Mouse (Mus musculus): Measurements from ENCODE around the gene Lhx3. TPM values are rescaled to one million over a fixed set of nuclear protein-coding genes. Genes with fewer than 3 reads are reported as not detected.

Lhx3 gene
- total RNA-seq, 4 experiments from 2014 or later = not detected

GRCm38 (mm10) chr2:26202849-26203475, 5.1 kb downstream of the Lhx3 start:
- DNase-seq (ENCODE audit: low spot score in 2 of 2) = no peak

GRCm38 (mm10) chr2:26201926-26202848, 5.9 kb downstream of the Lhx3 start:
- DNase-seq (ENCODE audit: low spot score in 2 of 2) = no peak

DNA sequence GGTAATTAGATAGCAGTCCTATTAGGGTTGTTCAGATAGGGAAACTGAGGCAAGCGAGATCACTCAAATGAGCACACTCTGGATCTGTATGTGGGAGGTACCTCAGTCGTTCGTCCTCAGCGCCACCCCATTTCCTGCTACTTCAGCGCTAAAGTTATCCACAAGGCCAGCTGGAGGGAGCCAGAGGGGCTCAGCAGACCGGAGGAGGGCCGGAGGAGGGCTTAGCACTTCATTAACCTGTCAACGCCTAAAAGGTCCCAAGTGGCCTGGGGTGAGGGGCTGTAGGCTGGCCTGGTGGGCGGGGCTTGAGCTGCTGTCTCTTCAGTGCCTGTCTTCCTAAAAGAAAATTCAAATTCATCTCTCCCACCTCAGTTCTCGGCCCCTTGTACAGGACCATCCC, 9.6 kb downstream of the Lhx3 start:
- DNase-seq (ENCODE audit: low spot score in 2 of 2) = no peak

DNA sequence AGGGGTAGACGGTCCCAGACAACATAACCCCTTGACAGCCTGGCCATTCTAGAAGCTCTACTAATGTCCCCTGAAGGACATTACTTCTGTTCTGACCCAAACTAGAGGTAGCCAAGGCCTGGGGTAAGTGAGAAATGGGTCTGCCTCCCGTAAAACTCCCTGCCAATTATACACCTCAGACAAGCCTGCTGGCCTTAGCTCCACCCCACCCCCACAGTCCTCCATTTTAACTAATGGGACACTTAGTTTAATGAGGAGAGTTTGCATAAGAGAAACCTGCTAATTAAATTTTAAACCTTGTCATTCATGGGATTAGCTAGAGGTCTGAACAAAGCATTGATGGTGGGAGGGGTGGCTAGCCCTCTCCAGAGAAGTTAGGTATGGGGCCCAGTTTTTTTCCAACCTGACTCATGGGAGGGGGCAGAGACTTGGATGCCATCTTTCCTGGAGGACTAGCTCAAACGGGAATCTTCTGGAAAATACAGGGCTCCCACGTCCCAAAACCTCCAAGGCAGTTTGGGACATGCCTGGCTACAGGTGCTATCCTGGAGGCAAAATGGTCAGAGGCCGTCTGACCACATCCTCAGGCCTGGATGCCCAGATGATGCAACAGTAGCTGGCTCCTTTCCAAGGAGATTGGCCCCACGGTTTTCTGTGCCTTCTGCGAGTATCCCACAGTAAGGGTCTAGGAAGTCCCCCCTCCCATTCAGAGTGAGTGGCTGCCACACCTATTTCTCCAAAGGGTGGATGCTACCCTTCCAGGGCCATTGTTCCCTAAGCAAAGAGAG, 13.3 kb downstream of the Lhx3 start:
- DNase-seq (ENCODE audit: low spot score in 2 of 2) = no peak

DNA sequence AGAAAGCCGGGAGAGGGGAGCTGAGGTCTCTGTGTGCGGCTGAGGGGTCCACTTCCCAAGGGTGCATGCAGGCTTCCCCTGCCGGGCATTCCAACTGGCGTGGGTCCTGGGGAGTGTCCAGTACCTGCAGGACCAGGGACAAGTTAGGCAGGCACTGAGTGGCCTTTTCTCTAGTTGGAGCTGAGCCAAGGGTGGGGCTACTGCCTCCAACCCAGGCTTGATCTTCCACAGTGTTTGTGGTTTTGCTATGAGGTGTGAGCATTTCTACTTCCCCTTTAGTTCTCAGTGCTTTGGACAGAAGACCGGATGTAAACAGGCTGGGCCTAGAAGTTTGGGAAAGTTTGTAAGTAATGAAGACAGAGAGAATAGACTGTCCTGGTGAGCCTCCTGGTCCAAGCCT, 19.6 kb downstream of the Lhx3 start:
- no peak for DNase-seq (ENCODE audit: low spot score in 2 of 2)

- no peak for DNase-seq (ENCODE audit: low spot score in 2 of 2)
These were observed 23.7 kb downstream of the Lhx3 start for GRCm38 (mm10) chr2:26184352-26184751.

DNA sequence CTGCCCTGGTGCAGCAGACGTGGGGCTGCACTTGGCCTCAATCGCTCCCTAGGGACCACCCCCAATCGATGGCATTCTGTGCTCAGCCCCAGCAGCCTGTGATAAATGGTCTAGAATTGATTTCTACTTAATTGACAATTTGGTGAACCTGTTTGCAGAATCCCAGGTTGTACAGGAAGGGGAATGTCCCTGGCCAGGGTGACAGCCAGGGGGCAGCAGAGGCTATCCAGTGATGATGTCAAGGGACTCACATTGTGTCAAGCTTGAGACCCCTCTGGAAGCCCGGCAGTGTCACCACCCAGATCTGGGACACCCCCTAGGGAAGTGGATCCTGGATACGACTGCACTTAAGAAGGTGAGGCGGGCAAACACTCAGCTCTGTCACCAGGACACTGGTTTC, 25.4 kb downstream of the Lhx3 start:
- no peak for DNase-seq (ENCODE audit: low spot score in 2 of 2)

GRCm38 (mm10) chr2:26177189-26177588, 30.9 kb downstream of the Lhx3 start:
- no peak for DNase-seq (ENCODE audit: low spot score in 2 of 2)

- DNase-seq (ENCODE audit: low spot score in 2 of 2) = no peak
These were observed 31.4 kb downstream of the Lhx3 start for GRCm38 (mm10) chr2:26176731-26177130.

DNA sequence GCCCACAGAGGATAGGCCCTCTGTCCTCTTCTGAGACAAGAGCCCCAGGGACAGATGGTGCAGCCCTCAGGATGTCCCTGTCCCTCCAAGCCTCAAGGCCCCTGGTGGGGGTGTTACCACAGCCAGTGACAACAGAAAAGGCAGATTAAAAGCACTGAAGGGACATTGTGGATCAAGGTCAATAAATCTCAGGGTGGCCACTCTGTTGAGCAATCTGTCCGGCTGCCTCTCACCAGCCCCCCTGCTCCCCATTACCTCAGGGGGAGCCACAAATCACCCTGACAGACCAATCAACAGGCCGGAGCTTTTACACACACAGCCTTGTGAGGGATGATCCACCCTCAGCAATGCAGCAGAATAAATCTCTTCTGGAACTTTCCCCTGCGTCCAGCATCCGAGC, 32.9 kb downstream of the Lhx3 start:
- DNase-seq (ENCODE audit: low spot score in 2 of 2) = no peak

DNA sequence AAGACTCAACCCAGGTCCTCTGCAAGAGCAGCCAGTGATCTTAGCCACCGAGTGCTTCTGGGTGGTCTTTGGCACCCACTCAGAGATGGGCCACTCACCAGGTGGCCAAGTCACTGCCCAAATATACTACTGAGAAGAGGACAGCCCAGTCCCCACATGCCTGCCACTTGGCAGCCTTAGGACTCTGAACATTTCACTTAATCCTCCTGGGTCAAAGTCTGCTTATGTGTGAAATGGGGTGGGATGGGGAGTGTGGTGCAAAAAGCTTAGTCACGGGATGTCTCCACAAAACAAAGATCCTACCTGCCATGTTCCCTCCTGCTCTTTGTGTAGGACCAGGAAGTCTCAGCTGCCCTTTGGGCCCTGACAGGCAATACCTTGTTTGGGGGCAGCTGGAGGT, 35.9 kb downstream of the Lhx3 start:
- no peak for DNase-seq (ENCODE audit: low spot score in 2 of 2)

- DNase-seq (ENCODE audit: low spot score in 2 of 2) = no peak
These were observed 37.7 kb downstream of the Lhx3 start for GRCm38 (mm10) chr2:26170376-26170775.

GRCm38 (mm10) chr2:26168843-26169579, 39.1 kb downstream of the Lhx3 start:
- DNase-seq (ENCODE audit: low spot score in 2 of 2) = no peak

GRCm38 (mm10) chr2:26166890-26167289, 41.2 kb downstream of the Lhx3 start:
- no peak for DNase-seq (ENCODE audit: low spot score in 2 of 2)

GRCm38 (mm10) chr2:26158064-26158463, 50.0 kb downstream of the Lhx3 start:
- DNase-seq (ENCODE audit: low spot score in 2 of 2) = no peak

- no peak for DNase-seq (ENCODE audit: low spot score in 2 of 2)
These were observed 51.7 kb downstream of the Lhx3 start for GRCm38 (mm10) chr2:26156191-26156977.

GRCm38 (mm10) chr2:26155737-26156136, 52.4 kb downstream of the Lhx3 start:
- DNase-seq (ENCODE audit: low spot score in 2 of 2) = no peak

DNA sequence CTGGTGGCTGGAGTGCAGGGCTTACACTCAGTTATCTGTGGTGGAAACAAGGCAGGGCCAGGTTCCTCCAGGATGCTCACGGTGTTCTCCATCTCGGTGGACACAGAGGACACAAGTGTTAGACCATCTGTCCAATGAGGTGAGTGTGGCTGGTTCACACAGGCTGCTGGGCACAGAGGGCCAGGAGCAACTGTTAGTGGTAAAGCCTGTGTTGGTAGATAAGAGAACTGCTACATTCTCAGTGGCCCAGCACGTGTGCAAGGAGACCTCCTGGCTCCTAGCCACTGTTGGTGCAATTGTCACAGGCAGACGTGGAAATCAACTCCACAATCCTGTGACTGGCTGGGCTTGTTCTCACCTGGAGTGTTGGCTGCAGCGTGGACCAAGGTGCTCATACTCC, 53.5 kb downstream of the Lhx3 start:
- no peak for DNase-seq (ENCODE audit: low spot score in 2 of 2)

GRCm38 (mm10) chr2:26153909-26154340, 54.2 kb downstream of the Lhx3 start:
- DNase-seq (ENCODE audit: low spot score in 2 of 2) = no peak

- DNase-seq (ENCODE audit: low spot score in 2 of 2) = no peak
These were observed 54.8 kb downstream of the Lhx3 start for GRCm38 (mm10) chr2:26153295-26153694.
